Comparison of ENCODE assay signal across 17 mouse cellular contexts in genomic region chr8:128441407-128441806, GRCm38 (mm10).
"Had no signal": no experiment of that assay in that cellular context is flagged by ENCODE, and none has a peak within 500 bp of the region (broad histone marks: within the 10 kb centered on the region; RNA-seq: fewer than 3 reads in every experiment).

No protein-coding gene starts in this region.

- H3K9me3 ChIP-seq: lung, embryonic 15.5 days; megakaryocyte, embryonic 14.5 days; midbrain, embryonic 13.5 days; midbrain, embryonic 15.5 days; stomach, embryonic 15.5 days had no signal

- ATAC-seq: liver, postnatal 0 days; lung, postnatal 0 days; midbrain, embryonic 13.5 days; midbrain, embryonic 15.5 days had no signal

- H3K27me3 ChIP-seq: lung, embryonic 15.5 days; midbrain, embryonic 13.5 days; midbrain, embryonic 15.5 days; stomach, embryonic 15.5 days had no signal

- H3K27ac ChIP-seq: lung, embryonic 15.5 days; macrophage; midbrain, embryonic 13.5 days; midbrain, embryonic 15.5 days; stomach, embryonic 15.5 days; stomach, postnatal 0 days had no signal

- DNase-seq: liver, postnatal 0 days; lung, adult 2 months; lung, postnatal 14 days; lung, postnatal 36 days; right cerebral cortex, postnatal 14 days; thymus, adult 2 months; thymus, postnatal 25 days; thymus, postnatal 4 days had no signal

- H3K36me3 ChIP-seq: midbrain, embryonic 13.5 days; midbrain, embryonic 15.5 days; stomach, embryonic 15.5 days had no signal

- H3K4me2 ChIP-seq: lung, embryonic 15.5 days; midbrain, embryonic 11.5 days; midbrain, embryonic 13.5 days; midbrain, embryonic 15.5 days; stomach, embryonic 15.5 days had no signal

- H3K4me1 ChIP-seq: megakaryocyte, embryonic 14.5 days; stomach, embryonic 15.5 days had no signal

- H3K4me3 ChIP-seq: lung, embryonic 15.5 days; megakaryocyte, embryonic 14.5 days; midbrain, embryonic 13.5 days; midbrain, embryonic 15.5 days; stomach, embryonic 15.5 days had no signal

- H3K9ac ChIP-seq: liver, postnatal 0 days; lung, embryonic 15.5 days; midbrain, embryonic 13.5 days; midbrain, embryonic 15.5 days; stomach, embryonic 15.5 days had no signal
